Mouse (Mus musculus) cerebellum, adult 9-10 months (tissue): ENCODE data around the gene Dock1.

ENCODE experiments used
- DNase-seq: peaks from one replicate; pipeline ENCODE4 v3.0.0; 2022

The Dock1 gene

GRCm38 (mm10) chr7:134670312-134671002, at the start of gene Dock1:
Gene Dock1, plus strand, starts transcription at chr7:134670654.
- no peak for DNase-seq

GRCm38 (mm10) chr7:134627906-134628305, 42.5 kb upstream of the Dock1 start:
- no peak for DNase-seq

GRCm38 (mm10) chr7:134650246-134650830, 20.1 kb upstream of the Dock1 start:
- DNase-seq, result no peak

- DNase-seq, result no peak
These were observed 19.4 kb upstream of the Dock1 start for GRCm38 (mm10) chr7:134651071-134651470.

GRCm38 (mm10) chr7:134663241-134663640, 7.2 kb upstream of the Dock1 start:
- no peak for DNase-seq

GRCm38 (mm10) chr7:134665642-134666282, 4.7 kb upstream of the Dock1 start:
- no peak for DNase-seq

- DNase-seq, result no peak
These were observed 3.2 kb upstream of the Dock1 start for GRCm38 (mm10) chr7:134667271-134667702.

GRCm38 (mm10) chr7:134669474-134670311, 761 bp upstream of the Dock1 start:
- DNase-seq, result no peak

- DNase-seq, result no peak
These were observed 578 bp downstream of the Dock1 start for GRCm38 (mm10) chr7:134671003-134671461.

GRCm38 (mm10) chr7:134671467-134671901, 1.0 kb downstream of the Dock1 start:
- no peak for DNase-seq

GRCm38 (mm10) chr7:134673135-134673534, 2.7 kb downstream of the Dock1 start:
- DNase-seq, result no peak

- peak; percentile 10 for DNase-seq
These were observed 3.5 kb downstream of the Dock1 start for GRCm38 (mm10) chr7:134673952-134674351.

GRCm38 (mm10) chr7:134677852-134678251, 7.4 kb downstream of the Dock1 start:
- DNase-seq, result no peak

GRCm38 (mm10) chr7:134679314-134680158, 9.1 kb downstream of the Dock1 start:
- no peak for DNase-seq

GRCm38 (mm10) chr7:134680161-134680560, 9.7 kb downstream of the Dock1 start:
- no peak for DNase-seq

- no peak for DNase-seq
These were observed 11.5 kb downstream of the Dock1 start for GRCm38 (mm10) chr7:134681729-134682527.

- no peak for DNase-seq
These were observed 17.9 kb downstream of the Dock1 start for GRCm38 (mm10) chr7:134688332-134688731.

- no peak for DNase-seq
These were observed 19.7 kb downstream of the Dock1 start for GRCm38 (mm10) chr7:134690118-134690517.

- DNase-seq, result no peak
These were observed 20.4 kb downstream of the Dock1 start for GRCm38 (mm10) chr7:134690806-134691205.

- no peak for DNase-seq
These were observed 22.9 kb downstream of the Dock1 start for GRCm38 (mm10) chr7:134693325-134693724.

- DNase-seq, result no peak
These were observed 25.0 kb downstream of the Dock1 start for GRCm38 (mm10) chr7:134695431-134695830.
